Mouse (Mus musculus): ENCODE results near the gene Cnbd2.

- TF ChIP-seq CTCF (conservative IDR thresholded peaks at IDR 0.05; ENCODE audit: low read length), result no peak
- no peak for TF ChIP-seq NANOG (IDR thresholded peaks at IDR 0.05; ENCODE audit: borderline replicate concordance, low read length)
- no peak for TF ChIP-seq POU5F1 (IDR thresholded peaks at IDR 0.05; ENCODE audit: borderline replicate concordance, low read length)
Measured at GRCm38 (mm10) chr2:156310455-156310854, 1.6 kb upstream of the Cnbd2 start.
